Mouse (Mus musculus) midbrain, embryonic 14.5 days (tissue): ENCODE measurements around the gene Pidd1. TPM values are rescaled to one million over a fixed set of nuclear protein-coding genes. Genes with fewer than 3 reads are reported as not detected.

ENCODE experiments used
- ATAC-seq: fragments of 200-750 bp; cut with Nextera tagmentation; 2 replicates; pipeline ENCODE4 v1.8.0; 2017; ENCODE audit warnings: moderate number of reproducible peaks, moderate library complexity; ENCODE audit not compliant: low FRiP score, low TSS enrichment
- DNase-seq: peaks from one replicate; pipeline ENCODE4 v3.0.0-alpha.2; 2015
- H3K27ac ChIP-seq: fragments of 300-500 bp; sonication (generic); replicated peaks from 2 replicates; pipeline ENCODE4 v1.5.1; 2014; ENCODE audit warnings: mild to moderate bottlenecking, low read depth, low read length, moderate library complexity
- H3K27me3 ChIP-seq: fragments of 300-500 bp; sonication (generic); 2 replicates; pipeline ENCODE4 v1.6.1; 2014; ENCODE audit warnings: low read length, control low read depth, mixed read lengths; ENCODE audit not compliant: control insufficient read depth, insufficient read depth
- H3K36me3 ChIP-seq: fragments of 300-500 bp; sonication (generic); 2 replicates; pipeline ENCODE4 v1.6.1; 2014; ENCODE audit warnings: low read length, control low read depth; ENCODE audit not compliant: control insufficient read depth, insufficient read depth
- H3K4me1 ChIP-seq: fragments of 300-500 bp; sonication (generic); 2 replicates; pipeline ENCODE4 v1.6.1; 2014; ENCODE audit warnings: mild to moderate bottlenecking, antibody characterized with exemption, low read length, control low read depth; ENCODE audit not compliant: control insufficient read depth, insufficient read depth
- H3K4me2 ChIP-seq: fragments of 300-500 bp; sonication (generic); 2 replicates; pipeline ENCODE4 v1.6.1; 2014; ENCODE audit warnings: mild to moderate bottlenecking, low read length, moderate library complexity
- H3K4me3 ChIP-seq: fragments of 300-500 bp; sonication (generic); replicated peaks from 2 replicates; pipeline ENCODE4 v1.5.1; 2014; ENCODE audit warnings: low read depth, low read length
- H3K9ac ChIP-seq: fragments of 300-500 bp; sonication (generic); replicated peaks from 2 replicates; pipeline ENCODE4 v1.6.1; 2014; ENCODE audit warnings: mild to moderate bottlenecking, low read length, moderate library complexity
- H3K9me3 ChIP-seq: fragments of 300-500 bp; sonication (generic); 2 replicates; pipeline ENCODE4 v1.6.1; 2016; ENCODE audit warnings: low read length, control low read depth, mixed read lengths; ENCODE audit not compliant: control insufficient read depth
- WGBS: fragments of 180-500 bp; shearing (Covaris S2); extraction: QIAGEN DNeasy Blood & Tissue Kit; methylation state at CpG from one replicate; pipeline ENCODE4 v1.1.7; 2014; 5-methylcytosine and 5-hydroxymethylcytosine counted together
- polyA plus RNA-seq: library from polyadenylated mRNA; unstranded; fragments of >200 nt; fragmentation: Nextera tagmentation; extraction: Ambion mirVana; gene quantifications from 2 replicates; pipeline ENCODE4 v1.2.1, GENCODE M21; 2014

Pidd1 gene
- polyA plus RNA-seq, 1 experiment from 2014 or later = 3.6 TPM

DNA sequence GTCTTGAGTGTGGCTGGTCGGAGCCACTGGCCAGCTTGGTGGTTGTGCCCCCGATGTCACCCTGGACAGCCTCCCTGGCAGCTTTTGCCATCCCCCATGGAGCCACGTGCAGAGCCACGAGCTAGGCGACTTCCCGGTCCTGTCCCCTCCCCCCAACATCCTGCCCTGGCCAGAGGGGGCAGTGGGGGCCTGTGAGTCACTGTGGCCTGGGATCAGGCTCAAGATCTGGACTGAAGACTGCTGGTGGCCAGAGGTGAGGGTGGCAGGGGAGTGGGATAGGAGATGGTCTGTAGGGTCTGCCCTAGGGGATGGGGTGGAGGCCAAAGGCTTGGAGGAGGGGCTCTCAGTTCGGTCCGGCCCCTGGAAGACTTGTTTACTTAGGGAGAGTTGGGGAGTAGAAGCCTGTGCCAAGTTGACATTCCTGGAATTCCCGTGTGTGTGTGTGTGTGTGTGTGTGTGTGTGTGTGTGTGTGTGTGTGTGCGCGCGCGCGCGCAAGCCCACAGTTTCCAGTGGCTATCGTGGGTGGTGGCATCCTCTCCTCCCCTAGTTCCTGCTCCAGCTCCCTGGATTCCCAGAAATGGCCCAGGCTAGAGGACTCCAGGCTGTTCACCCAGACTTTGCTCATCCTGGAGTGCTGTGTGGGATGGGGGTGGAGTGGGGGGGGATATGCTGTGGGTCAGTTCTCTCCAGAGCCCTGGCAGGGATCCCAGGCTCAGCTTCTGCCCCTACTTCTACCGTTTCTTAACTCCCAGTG is 32.6 kb upstream of the Pidd1 start:
- Histone ChIP-seq H3K4me3 (no peak overlapping the region), H3K4me1 (peaks cover 19% of the 10 kb centered on the region), H3K27ac (no peak overlapping the region), H3K27me3 (peaks cover 10% of the 10 kb centered on the region), H3K36me3 (peaks cover 12% of the 10 kb centered on the region), H3K9ac (no peak overlapping the region), H3K9me3 (no peaks in the 10 kb centered on the region), H3K4me2 (peak overlapping the region; percentile 93)
- WGBS = 9% methylated on average over 17 of the region's 17 CpGs
- DNase-seq (peak; percentile 33), ATAC-seq (no peak)

DNA sequence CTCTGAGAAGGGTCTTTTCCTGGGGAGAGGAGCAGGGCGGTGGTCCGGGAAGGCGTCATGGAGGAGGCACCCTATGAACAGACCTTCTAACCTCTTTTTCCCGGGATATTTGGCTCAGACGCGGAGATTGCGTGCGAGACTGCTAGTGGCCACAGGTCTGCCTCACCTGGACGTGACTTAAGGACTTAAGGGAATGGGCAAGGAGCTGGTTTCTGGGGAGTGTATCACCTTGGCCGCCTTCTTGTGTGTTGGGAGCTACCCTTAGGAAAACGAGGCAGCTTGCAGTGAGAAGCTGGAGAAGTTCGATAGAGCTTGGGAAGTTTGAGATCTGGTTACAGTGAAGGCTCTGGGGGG is 32.0 kb upstream of the Pidd1 start:
- ATAC-seq = no peak
- H3K4me3 ChIP-seq = peak overlapping the region; percentile 70
- peaks cover 10% of the 10 kb centered on the region for H3K27me3 ChIP-seq
- peak overlapping the region; percentile 89; the same call in 1 of the 2 replicates for H3K9ac ChIP-seq
- peaks cover 19% of the 10 kb centered on the region for H3K36me3 ChIP-seq
- H3K27ac ChIP-seq = no peak overlapping the region
- H3K4me1 ChIP-seq = peaks cover 13% of the 10 kb centered on the region
- no peak for DNase-seq
- 3% methylated on average over 12 of the region's 12 CpGs for WGBS
- H3K4me2 ChIP-seq = peak overlapping the region; percentile 93
- H3K9me3 ChIP-seq = no peaks in the 10 kb centered on the region

DNA sequence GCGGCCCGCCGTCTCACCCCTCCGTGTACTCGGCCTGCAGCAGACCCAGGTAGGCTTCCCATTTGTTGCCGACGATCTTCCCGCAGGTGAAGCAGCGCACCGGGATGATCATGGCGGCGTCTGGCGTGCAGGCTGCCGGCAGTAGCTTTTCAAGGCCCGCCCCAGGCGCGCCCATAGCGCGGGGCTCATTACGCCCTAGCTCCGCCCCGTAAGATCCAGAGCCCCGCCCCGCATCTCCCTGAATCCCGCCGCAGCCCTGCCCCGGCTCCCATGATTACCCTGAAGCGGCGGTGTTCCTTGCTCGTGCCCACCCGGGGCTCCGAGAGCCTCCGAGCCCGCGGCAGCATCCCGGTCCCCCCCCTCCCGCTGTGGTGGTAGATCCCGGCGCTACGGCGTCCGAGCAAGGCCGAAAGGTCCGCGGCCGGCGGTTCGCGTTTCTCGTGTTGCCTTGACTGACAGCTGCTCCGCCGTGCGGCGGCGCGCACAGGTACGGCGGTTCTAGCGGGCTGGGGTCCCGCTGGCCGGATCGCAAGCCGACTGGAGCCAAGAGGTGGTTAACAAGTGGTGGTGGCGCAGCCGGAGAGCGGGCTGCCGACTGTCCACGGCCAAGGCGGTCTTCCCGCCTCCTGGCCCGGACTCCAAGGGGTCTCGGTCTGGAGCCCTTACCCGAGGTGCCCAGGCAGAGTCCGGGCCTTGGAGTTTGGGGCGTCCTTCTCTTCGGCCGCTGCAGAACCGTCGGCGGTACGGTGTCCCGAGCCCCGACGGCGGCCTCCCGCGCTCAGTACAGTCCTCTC is 31.4 kb upstream of the Pidd1 start, which contains the start of the genes Polr2l and Tspan4:
Polr2l (minus strand) TSS at position 122 of the 794 bp plus-strand sequence.
Tspan4 (plus strand) TSS at position 230 of the 794 bp plus-strand sequence.
- Histone ChIP-seq H3K4me2 (peak within 1 kb of the TSS; percentile 93), H3K9me3 (no peaks in the 10 kb centered on the region), H3K36me3 (peaks cover 24% of the 10 kb centered on the region), H3K4me3 (peak within 1 kb of the TSS; percentile 70), H3K27ac (peak within 1 kb of the TSS; percentile 92), H3K27me3 (peaks cover 10% of the 10 kb centered on the region), H3K4me1 (peaks cover 13% of the 10 kb centered on the region), H3K9ac (peak within 1 kb of the TSS; percentile 89)
- ATAC-seq (peak; percentile 83), DNase-seq (peak; percentile 93)
- WGBS = under 1% methylated on average over 87 of the region's 87 CpGs

DNA sequence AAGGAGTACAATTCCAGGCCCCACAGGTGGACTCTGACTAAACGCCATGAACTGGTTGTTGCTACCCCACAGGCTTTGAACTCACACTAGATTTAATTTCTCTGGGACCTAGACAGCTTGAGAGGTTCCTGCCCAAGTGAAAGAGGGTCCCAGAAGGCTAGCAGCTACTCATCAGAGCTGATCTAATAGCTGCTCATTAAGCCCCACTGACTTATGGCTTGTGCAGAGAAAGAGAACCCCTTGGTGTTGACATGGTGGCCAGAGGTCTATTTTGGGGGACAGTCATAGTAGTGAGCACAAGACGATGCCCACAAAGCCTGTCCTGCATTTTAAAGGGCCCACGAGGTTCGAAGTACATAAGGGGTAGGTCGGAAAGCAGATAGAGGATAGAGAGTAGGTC is 30.3 kb upstream of the Pidd1 start:
- Histone ChIP-seq H3K9ac (peak overlapping the region; percentile 89), H3K4me1 (peaks cover 22% of the 10 kb centered on the region), H3K4me3 (peak overlapping the region; percentile 70), H3K27me3 (peaks cover 10% of the 10 kb centered on the region), H3K4me2 (peak overlapping the region; percentile 93), H3K27ac (no peak overlapping the region), H3K36me3 (peaks cover 29% of the 10 kb centered on the region), H3K9me3 (no peaks in the 10 kb centered on the region)
- WGBS = 13% methylated on average over 5 of the region's 5 CpGs
- DNase-seq = no peak
- no peak for ATAC-seq

DNA sequence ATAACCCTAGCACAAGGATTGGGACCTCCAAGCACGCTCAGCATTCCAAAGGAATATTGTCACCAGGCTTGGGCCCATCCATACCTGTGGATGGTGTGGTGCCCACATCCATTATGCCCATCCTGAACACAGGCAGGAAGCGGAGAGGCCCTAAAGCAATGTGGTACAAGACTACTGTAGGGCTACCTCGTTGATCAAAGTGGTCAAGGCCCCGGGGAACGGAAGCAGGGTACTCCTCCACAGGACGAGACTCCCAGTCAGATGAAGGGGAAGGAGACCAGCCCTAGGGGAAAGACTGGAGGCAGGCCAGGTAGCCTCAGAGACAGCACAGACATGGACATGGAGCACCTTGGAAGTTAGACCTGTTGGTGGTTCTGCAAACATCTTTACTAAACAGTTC is 28.9 kb upstream of the Pidd1 start:
- ATAC-seq = no peak
- H3K9me3 ChIP-seq = no peaks in the 10 kb centered on the region
- H3K4me1 ChIP-seq = peaks cover 34% of the 10 kb centered on the region
- WGBS = 89% methylated on average over 6 of the region's 6 CpGs
- peaks cover 10% of the 10 kb centered on the region for H3K27me3 ChIP-seq
- H3K27ac ChIP-seq = no peak overlapping the region
- no peak overlapping the region for H3K4me2 ChIP-seq
- no peak for DNase-seq
- H3K9ac ChIP-seq = no peak overlapping the region
- H3K4me3 ChIP-seq = no peak overlapping the region
- H3K36me3 ChIP-seq = peaks cover 29% of the 10 kb centered on the region

DNA sequence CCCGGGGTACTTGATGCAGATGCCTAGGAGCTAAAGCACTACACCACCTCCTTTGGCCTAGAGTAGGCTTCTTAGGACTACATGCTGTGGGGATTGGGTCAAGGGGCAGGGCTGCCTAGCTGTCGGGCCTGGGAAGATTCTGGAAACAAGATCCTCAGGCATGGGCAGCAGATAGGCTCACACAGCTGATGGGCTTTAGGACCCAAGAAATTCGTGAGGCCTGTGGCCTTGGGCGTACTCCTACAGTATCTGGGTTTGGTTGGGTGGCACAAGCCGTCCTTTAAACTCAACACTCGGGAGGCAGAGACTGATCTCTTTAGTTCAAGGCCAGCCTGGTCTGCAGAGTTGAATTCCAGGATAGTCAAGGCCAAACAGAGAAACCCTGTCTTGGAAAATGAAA is 28.4 kb upstream of the Pidd1 start:
- ATAC-seq (no peak), DNase-seq (no peak)
- no peak overlapping the region for H3K9ac ChIP-seq
- H3K4me1 ChIP-seq = peaks cover 39% of the 10 kb centered on the region
- H3K4me3 ChIP-seq = no peak overlapping the region
- H3K27ac ChIP-seq = no peak overlapping the region
- WGBS = 82% methylated on average over 6 of the region's 6 CpGs
- no peak overlapping the region for H3K4me2 ChIP-seq
- H3K9me3 ChIP-seq = no peaks in the 10 kb centered on the region
- peaks cover 29% of the 10 kb centered on the region for H3K36me3 ChIP-seq
- peaks cover 11% of the 10 kb centered on the region for H3K27me3 ChIP-seq

DNA sequence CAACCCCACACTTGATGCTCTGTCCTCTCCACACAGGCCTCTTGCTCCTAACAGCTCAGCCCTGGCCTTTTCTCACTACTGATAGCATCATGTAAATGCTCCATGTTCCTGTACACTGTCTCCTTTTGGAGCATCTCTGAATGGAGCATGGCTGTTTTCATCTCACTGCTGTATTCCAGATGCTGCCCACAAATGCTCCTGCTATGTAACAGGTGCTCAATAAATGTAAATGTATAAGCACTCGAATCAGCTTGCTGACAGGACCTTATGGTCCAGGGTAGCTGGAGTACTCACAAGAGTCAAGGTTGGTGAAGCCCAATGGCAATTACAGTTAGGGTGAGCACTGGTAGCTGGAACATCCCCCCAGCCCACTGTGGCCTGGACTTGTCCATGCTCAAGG is 27.4 kb upstream of the Pidd1 start:
- WGBS = 89% methylated on average over 1 of the region's 1 CpGs
- no peak for DNase-seq
- no peaks in the 10 kb centered on the region for H3K9me3 ChIP-seq
- no peak overlapping the region for H3K4me3 ChIP-seq
- peaks cover 29% of the 10 kb centered on the region for H3K36me3 ChIP-seq
- H3K4me2 ChIP-seq = no peak overlapping the region
- H3K4me1 ChIP-seq = peaks cover 44% of the 10 kb centered on the region
- H3K27me3 ChIP-seq = peaks cover 18% of the 10 kb centered on the region
- no peak overlapping the region for H3K9ac ChIP-seq
- no peak for ATAC-seq
- H3K27ac ChIP-seq = no peak overlapping the region

DNA sequence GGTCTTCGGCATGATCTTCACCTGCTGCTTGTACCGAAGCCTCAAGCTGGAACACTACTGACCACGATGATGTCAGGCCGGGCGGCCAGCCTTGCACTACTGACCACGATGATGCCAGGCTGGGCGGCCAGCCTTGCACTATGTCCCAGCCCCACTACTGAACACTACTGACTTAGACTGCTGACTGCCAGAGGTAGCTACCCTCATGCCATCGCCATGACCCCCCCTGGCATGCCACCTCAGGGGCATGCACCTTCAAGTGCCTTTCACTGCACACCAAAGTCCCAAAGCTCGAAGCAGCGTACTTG is 26.8 kb upstream of the Pidd1 start:
- Histone ChIP-seq H3K27me3 (peaks cover 17% of the 10 kb centered on the region), H3K4me2 (no peak overlapping the region), H3K27ac (no peak overlapping the region), H3K36me3 (peaks cover 29% of the 10 kb centered on the region), H3K9ac (no peak overlapping the region), H3K4me3 (no peak overlapping the region), H3K4me1 (peaks cover 41% of the 10 kb centered on the region), H3K9me3 (no peaks in the 10 kb centered on the region)
- 95% methylated on average over 10 of the region's 10 CpGs for WGBS
- no peak for ATAC-seq
- DNase-seq = no peak
